Mouse (Mus musculus): ENCODE results near the gene Myl4. TPM values are rescaled to one million over a fixed set of nuclear protein-coding genes. Genes with fewer than 3 reads are reported as not detected.
"Not testable (repeated sequence)": the region's sequence is repeated elsewhere in the genome, so short reads cannot be mapped to it uniquely, and the experiment has no call there.

The Myl4 gene
- total RNA-seq, 2 experiments from 2014 or later, result 2.3 to 3.0 TPM

DNA sequence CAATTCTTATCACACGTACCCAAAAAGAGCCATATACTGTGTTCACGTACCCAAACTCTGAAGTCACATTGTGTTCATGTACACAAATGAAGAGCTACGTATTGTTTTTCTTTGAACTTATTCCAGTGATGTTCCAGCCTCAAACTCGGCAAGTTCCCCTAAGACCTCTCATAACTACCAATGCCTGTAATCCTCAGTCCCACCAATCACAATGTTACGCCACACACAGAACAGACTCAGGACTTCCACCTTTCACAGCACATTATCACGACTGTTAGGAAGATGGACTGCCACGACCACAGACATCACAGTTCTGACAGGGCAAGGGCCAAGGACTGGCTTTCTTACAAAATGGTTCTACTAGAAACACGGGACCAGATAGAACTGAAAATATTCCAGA lies 20.1 kb downstream of the Myl4 start:
- DNase-seq (ENCODE audit: low spot score in 2 of 2), result not testable (repeated sequence)

DNA sequence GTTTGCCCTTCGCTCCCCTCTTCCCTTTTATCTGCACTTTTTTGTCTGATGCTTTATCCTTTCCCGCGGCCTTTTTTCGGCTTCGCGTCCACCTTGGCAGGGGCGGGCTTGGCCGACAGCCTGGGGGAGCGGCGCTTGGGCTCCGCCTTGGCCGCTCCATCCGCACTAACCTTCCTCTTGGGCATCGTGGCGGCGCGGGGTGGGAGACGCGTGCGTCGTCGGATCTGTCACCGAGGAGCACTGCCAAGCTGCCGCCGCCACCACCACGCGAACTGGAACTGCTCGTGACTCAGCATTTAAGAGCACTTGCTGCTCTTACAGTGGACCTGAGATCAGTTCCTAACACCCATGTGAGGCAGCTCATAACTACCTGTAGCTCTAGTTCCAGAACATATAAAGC lies 20.9 kb downstream of the Myl4 start:
- DNase-seq (ENCODE audit: low spot score in 2 of 2), result peak in 1 of 2 experiments; percentile 53

DNA sequence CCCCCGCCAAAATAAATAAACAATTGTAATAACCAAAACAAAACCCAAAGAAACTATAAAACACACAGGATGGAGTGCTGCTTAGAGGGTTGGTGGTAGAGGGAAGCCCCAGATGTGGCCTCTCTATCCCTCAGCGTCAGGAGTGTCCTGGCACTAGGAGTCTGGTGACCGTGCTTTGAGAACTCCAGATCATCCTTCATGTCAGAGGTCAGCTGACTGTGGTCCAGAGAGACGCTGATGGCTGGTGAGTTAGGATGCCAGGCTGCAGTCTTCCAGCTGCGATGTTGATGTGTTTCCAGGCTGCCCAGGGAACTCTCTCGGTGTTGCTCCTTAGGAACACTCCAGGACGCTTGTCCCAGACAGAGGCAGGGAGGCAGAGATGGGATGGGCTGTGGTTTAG lies 21.6 kb downstream of the Myl4 start:
- no peak for DNase-seq (ENCODE audit: low spot score in 2 of 2)

DNA sequence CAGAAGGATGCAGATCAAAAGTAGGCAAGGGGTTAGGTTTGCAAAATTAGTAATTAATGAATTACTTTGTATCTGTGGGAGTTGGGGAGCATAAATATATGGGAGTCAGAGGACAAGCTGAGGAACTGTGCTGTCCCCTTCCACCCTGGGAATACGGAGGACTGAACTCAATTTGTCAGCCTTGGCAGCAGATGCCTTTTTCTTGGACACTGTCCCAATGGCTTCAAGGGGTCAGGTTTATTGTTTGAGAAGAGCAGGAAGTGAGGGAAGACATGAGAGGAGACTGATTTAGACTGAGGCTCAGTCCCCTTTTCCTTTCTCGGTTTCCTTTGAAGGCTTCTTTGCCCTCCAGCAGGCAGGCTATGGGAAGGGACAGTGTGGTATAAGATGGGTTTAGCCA lies 22.1 kb downstream of the Myl4 start:
- DNase-seq (ENCODE audit: low spot score in 2 of 2), result no peak

DNA sequence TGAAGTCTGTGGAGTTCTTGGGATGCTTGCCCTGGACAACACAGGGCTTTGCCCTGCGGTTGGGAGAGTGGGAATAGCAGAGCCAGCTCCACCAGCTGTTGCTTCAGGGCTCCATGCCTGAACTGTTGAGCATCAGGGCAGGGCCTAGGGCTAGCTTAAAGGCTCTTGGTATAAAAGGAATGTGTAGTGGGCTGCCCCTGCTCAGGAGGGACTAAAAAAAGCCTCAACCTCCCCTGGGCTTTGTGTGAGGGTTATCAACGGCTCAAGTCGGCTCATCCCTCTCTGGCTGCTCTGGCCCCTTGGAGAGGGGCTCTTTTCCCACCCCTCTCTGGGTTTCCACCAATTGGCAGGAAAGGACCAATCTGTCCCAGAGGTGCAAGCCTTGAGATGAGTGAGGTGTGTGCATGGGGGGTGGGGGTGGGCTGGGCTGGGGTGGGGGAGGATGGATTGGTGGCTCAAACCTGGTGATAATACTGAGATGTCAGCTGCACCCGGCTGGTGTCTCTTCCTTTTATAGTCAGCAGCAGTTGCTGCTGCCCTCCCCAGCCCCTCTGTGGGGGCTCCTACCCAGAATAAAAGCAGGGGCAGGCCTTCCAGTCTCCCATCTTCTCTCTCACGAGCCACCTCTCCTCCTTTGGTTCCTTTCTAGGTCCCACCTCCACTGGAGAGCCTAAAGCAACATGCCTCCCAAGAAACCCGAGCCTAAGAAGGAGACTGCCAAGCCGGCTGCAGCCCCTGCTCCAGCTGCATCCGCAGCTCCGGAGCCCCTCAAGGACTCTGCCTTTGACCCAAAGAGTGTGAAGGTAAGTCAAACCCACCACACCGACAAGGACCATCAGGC lies 26.5 kb downstream of the Myl4 start:
- no peak for DNase-seq (ENCODE audit: low spot score in 2 of 2)

DNA sequence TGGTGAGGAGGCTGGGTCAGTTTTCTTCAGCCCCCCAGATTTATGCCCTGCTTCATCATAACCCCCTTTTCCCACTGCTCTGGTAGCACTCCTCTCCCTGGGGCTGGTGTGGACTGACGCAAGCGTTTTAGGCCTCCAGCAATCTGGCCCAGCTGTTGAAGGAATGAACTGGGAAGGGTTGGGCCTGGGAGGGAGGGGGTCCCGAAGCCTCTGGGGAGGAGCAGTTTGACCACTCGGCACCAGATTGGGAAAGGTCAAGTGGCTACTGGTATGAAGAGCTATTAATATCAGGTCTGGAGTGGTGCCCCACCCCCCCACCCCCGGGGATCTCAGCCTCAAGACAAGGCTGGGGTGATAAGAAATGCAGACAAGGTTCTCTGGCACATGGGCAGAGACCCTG lies 27.6 kb downstream of the Myl4 start:
- no peak for DNase-seq (ENCODE audit: low spot score in 2 of 2)

DNA sequence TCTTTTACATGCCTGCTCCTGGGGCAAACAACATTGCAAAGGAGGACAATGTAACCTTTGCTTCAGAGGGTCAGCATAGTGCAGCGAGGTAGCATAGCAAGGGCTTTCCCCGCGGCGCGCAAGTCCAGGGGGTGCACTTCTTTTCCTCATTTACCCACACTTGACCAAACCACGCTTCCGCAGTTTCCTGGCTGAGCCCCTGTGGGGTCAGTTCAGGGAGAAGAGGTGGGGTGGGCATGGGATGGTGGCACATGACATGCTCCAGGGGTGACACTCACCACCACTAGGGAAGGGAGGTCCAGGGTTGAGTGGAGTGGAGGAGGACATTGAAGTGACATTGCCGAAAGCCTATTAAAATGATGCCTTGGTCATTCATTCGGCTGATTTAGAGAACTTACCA lies 28.6 kb downstream of the Myl4 start:
- DNase-seq (ENCODE audit: low spot score in 2 of 2), result no peak

DNA sequence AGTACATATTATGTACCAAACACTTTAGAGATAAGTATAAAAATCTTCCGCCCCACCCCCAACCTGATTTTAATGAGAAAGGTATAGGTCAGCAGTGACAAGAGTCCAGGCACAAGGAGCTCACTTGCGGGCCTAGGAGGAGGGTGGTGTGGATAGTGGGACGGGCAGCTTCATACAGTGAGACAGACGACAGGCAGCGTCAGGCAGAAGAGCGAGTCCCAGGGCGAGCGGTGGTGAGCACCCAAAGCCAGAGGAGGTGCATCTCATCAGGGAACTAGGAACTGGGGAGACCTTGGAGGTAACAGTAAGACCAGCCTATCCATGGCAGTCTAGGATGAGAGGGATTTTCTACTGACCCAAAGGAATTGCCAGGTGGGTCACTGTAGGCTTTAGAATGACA lies 29.1 kb downstream of the Myl4 start:
- DNase-seq (ENCODE audit: low spot score in 2 of 2), result no peak

DNA sequence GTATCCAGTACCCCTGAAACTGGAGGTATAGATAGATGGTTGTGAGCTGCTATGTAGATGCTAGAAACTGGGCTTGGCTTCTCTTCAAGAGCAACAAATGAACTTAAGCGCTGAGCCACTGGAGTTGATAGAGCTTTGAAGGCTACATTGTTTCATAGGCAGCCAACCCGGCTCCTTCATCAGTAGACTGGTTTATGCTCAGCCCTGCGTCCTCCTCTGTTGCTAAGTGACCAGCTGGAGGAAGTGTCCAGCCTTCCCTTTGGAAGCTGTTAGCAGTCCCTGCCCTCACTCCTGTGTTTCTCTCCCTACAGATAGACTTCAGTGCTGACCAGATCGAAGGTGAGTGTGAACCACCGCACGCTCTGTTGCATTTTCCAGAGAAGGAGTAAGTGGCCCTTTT lies 29.6 kb downstream of the Myl4 start:
- DNase-seq (ENCODE audit: low spot score in 2 of 2), result no peak

DNA sequence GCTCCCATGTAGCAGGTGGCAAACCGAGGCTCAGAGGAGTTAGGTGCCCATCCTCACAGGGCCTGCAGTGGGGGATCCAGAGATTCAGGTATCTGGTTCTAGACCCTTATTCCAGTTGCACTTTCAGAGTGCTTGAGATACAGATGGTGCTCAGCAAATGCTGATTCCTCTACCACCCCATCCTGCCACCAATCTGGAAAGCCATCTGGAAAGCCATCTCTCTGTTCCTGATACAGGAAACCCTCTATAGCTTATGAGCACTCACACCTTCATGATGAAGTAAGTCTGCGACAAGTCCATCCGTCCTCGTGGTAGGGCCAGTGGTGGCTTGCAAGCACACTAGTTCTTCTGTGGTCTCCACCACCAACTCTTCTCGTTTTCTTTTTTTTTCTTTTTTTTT lies 30.1 kb downstream of the Myl4 start:
- DNase-seq (ENCODE audit: low spot score in 2 of 2), result peak; percentile 44 to 83

DNA sequence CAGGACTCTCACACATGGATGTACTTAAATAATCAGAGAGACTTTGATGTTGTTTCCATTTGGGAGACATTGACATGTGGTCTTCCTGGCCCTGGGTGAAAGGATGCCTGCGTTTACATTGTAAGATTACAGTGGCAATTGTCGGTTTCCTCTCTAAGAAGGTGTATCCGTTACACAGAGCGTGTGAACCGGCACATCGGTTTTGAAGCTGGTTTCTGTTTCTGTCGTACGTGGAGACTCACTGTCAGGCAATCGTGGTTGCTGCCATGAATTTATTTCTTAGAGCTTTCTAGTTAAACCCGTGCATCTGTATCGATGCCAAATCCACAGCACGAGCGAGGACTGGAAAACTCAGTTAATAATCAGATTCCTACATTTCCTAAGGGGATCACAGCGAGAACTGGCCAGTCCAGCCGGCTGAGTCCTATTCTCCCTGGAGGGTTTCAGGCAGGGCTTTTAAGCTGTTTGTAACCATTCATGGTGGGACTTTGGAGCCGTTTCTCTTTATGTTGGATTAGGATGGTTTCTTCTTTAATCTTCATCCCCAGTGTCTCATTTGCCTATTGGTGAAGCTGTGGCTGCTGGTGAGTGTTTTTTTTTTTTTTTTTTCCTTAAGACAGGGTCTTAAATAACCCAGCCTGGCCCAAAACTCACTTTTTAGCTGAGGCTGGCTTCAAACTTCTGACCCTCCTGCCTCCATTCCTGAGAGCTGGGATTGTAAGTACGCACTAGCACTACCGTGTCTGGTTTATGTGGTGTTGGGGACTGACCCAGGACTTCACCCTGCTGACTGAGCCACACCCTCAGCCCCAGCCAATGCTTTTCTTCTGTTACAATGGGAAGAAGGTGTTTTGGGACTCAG lies 31.2 kb downstream of the Myl4 start:
- no peak for DNase-seq (ENCODE audit: low spot score in 2 of 2)

DNA sequence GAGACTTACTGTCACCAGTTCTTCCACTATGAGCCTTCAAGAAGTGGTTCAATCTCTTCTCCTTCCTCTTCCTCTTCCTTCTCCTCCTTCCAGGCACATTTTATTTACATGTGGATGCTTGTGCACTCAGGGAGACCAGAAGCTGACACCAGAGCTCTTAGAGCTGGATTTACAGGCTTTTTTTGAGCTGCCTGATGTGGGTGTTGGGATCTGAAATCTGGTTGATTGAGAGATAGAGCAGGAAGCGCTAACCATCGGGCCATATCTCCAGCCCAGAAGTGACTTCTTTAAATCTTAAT lies 31.8 kb downstream of the Myl4 start:
- no peak for DNase-seq (ENCODE audit: low spot score in 2 of 2)

DNA sequence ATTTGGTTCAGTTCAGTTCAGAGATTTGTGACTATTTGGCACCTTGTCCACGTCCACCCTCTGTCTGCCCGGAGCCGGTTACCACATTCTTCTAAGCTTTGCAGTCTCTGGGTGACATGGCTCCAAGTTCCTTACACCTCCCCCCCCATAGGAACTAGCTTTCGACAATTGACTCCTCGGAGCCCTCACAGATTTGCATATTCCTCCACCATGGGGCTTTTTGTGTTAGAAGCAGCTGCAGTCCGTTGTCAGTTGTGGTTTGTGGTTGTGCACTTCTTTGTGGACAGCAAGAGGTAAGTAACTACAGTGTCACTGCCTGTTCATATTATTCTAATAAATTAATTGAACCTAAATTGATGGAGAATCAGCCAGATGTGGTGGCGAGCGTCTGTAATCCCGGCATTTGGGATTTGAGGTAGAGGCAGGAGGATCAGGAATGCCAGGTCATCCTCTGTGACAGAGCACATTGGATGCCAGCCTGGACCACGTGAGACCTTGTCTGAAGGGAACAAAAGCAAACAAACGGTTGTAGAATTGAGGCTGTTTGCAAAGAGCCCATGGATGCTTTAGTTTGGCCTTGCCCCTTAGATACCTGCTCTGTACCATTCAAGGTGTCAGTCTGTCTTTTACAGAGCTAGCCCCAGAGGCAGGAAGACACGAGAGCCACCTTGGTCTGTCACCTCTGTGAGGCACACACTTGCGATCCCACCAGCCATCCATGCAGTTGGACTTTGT lies 32.3 kb downstream of the Myl4 start:
- no peak for DNase-seq (ENCODE audit: low spot score in 2 of 2)

DNA sequence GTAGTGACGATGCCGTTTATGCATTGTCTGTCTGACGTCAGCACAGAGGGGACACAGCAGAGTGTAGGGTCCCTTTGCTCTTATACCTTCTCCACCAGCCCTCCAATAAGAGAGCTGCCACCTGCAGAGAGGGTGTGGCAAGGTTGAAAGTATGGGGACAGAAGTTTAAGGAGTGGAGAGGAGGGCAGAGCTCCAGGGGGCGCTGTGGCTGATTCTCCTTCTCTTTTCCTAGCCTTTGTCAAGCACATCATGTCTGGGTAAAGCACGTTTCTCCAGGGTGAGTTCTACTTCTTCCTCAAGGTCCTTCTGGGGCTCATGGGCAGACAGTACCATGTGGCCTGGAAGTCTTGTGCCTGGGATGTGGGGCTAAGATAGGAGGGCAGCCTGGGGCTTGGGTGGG lies 35.0 kb downstream of the Myl4 start:
- DNase-seq (ENCODE audit: low spot score in 2 of 2), result no peak

DNA sequence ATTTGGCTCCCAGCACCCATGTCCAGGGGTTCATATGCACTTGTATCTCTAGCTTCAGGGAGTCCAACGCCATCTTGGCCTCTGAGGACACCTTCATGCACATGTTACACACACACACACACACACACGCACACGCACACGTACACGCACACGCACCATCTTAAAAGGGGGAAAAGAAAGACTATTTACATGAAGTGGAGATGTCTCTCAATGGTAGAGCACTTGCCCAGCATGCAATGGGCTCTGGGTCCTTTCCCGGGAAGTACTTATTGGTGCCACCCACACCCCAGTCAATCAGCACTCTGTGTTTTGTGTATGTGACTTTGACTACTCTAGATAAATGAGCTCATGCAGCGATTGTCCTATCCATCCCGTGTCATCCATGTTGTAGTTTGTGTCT lies 37.4 kb downstream of the Myl4 start:
- DNase-seq (ENCODE audit: low spot score in 2 of 2), result no peak

DNA sequence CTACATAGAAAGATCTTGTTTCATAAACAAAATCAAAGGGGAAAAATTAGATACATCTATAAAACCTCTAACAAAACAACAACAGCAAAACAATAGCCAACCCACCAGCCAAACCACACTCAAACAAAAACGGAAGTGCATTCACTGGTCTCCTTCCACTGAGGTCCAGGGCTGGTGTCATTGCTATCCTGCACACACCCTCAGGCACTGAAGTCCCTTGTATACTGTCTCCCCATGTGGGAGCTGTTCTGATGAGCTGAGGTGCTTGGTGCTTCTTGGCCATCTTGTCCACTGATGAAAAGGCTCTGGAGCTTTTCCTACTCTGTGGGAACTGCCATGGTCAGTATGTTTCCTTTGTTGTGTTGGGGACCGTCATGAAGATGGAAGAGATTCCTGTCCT lies 38.0 kb downstream of the Myl4 start:
- no peak for DNase-seq (ENCODE audit: low spot score in 2 of 2)

DNA sequence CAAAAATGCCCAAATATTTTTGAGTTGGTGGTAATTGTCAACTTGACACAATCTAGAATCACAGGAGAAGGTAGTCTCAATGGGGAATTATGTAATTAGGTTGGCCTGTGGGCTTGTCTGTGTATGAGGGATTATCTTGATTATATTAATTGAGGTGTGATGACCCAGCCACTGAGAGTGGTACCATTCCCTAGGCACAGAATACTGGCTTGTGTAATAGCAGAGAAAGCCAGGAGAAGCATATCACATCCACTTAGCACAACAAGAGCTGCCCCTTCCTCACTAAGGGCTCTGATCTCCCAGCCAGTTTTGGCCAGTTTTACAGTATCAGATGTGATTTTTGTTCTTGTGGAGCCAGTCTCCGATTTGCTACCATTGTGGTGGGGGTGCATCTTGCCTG lies 39.1 kb downstream of the Myl4 start:
- DNase-seq (ENCODE audit: low spot score in 2 of 2), result no peak

DNA sequence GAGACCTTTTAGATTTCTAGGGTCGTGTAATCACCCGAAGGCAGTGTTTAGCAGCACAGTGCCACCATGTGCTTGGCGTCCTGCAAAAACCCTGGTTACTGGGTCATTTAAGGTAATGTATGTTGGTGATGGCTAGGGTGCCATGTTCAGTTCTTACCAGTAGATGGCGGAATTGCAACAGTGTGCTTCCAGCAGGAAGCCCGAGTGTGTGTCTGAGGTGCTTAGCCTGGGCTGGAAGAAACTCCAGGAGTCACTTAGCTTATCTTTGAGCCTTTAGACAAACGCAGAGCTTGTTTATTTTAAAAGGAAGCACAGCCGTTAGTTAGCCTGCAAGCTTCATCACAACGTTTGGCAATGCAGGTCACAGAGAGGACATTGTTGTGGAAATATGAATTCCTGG lies 39.7 kb downstream of the Myl4 start:
- DNase-seq (ENCODE audit: low spot score in 2 of 2), result peak; percentile 66 to 92

DNA sequence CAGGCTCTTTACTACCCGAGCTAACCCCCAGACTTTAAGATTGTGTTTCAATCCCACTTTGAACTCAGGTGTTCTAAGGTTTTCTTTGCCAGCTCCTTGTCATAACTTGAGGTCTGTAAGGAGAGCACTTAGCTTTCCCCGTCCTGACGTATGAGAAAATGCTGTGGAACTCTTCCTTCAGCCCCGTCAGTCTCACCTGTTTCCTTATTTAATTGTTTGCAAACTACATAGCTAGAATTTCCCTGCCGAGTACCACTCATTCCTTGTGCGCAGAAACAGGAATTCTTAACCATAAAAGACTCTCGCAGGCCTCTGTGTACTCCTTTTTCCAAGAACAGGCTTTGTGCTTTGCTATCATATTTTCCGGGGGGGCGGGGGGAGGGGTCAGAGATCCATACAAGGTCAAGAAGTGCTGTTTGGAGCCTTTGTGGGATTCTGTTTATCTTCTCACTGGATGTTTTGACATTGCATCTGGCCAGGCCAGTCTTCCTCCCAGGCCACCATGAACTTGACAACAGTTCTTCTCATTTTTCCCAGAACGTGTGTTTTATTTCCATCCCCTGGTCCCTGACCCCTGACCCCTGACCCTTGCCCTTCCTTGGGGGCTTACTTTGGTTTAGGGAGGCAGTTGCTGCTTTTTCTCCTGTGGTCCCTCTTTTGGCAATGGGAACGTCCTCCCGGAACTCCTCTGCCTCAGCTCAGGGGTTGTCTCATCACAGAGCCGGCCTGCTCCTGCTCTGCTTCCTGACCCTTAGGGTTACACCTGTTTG lies 41.8 kb downstream of the Myl4 start:
- DNase-seq (ENCODE audit: low spot score in 2 of 2), result no peak

DNA sequence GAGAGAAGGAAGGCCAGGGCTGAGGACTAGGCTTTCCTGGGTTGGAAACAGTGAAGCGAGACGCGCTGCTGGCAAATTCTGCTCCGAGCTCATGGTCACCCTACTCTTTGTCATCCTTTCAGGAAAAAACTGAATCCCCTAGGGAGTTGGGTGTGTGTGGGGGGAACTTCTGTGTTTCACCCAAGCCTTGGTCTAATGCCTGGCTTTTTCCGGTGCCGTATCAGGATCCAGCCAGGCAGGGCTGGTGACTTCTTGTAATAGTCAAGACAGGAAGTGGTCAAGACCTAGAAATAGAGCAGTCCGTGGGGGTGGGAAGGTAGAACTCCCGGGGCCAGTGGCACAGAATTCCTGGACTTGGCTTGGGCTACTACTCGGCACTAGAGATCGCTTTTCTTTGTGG lies 45.9 kb downstream of the Myl4 start:
- no peak for DNase-seq (ENCODE audit: low spot score in 2 of 2)

DNA sequence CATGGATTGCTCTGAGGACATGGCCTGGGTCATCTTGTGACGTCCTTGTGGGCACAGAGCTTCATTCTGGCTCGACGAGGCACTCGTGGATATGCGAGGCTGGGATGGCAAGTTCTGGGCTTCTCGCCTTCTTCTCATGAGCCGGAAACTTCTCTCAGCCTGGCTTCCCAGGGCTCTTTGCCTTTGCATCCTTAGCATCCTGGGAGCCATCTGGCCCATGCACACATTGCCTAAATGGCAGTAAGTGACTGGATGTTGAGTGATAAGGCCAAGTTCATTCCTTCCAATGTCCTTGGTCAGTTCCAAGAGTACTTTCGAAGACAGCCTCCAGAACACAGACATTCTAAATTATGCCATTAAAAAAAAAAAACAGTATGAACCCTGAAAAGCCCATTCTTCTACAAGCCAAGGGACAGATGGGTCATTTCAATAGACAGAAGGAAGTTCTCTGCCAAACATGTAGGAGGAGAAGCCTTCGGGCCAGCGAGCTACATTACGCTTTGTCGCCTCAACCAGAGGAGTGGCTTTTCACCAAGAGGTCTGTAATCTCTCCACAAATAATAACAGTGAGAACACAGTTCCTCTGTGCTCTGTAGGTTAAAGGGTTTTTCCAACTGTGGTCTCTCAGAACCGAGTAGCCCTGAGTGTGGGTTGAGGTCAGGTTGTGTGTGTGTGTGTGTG lies 48.9 kb downstream of the Myl4 start:
- DNase-seq (ENCODE audit: low spot score in 2 of 2), result peak in 1 of 2 experiments; percentile 22
